Mouse (Mus musculus): ENCODE data around the gene Grin2c. TPM values are rescaled to one million over a fixed set of nuclear protein-coding genes. Genes with fewer than 3 reads are reported as not detected.

Grin2c gene
- polyA plus RNA-seq, 1 experiment from 2014 or later, result 0.12 TPM

- WGBS, result 88% methylated on average over 9 of the region's 9 CpGs
Observed at GRCm38 (mm10) chr11:115219263-115219662, 47.8 kb downstream of the Grin2c start.

GRCm38 (mm10) chr11:115217439-115218410 is 49.3 kb downstream of the Grin2c start:
- no peaks in the 10 kb centered on the region for H3K36me3 ChIP-seq (ENCODE audit: control insufficient read depth, insufficient read depth, low read length)
- no peaks in the 10 kb centered on the region for H3K4me1 ChIP-seq (ENCODE audit: control insufficient read depth, insufficient read depth, low read length)
- H3K9me3 ChIP-seq (ENCODE audit: control insufficient read depth, low read length), result no peaks in the 10 kb centered on the region
- no peak overlapping the region for H3K4me3 ChIP-seq (replicated peaks; ENCODE audit: low read depth, low read length)
- H3K4me2 ChIP-seq (ENCODE audit: low read length), result no peak overlapping the region
- H3K27ac ChIP-seq (replicated peaks; ENCODE audit: low read depth, low read length), result no peak overlapping the region
- DNase-seq (peak; percentile 50), ATAC-seq (ENCODE audit: low FRiP score, low TSS enrichment) (no peak)
- H3K27me3 ChIP-seq (ENCODE audit: control insufficient read depth, insufficient read depth, low read length), result no peaks in the 10 kb centered on the region
- WGBS, result 63% methylated on average over 18 of the region's 18 CpGs
- H3K9ac ChIP-seq (replicated peaks; ENCODE audit: low read length), result no peak overlapping the region; the same call in 1 of the 2 replicates

More at GRCm38 (mm10) chr11:115219263-115219662, 47.8 kb downstream of the Grin2c start:
- H3K4me3 ChIP-seq (replicated peaks; ENCODE audit: low read depth, low read length), result no peak overlapping the region
- H3K9ac ChIP-seq (replicated peaks; ENCODE audit: low read length), result no peak overlapping the region
- ATAC-seq (ENCODE audit: low FRiP score, low TSS enrichment) (no peak), DNase-seq (no peak)
- H3K27ac ChIP-seq (replicated peaks; ENCODE audit: low read depth, low read length), result no peak overlapping the region
- H3K4me2 ChIP-seq (ENCODE audit: low read length), result no peak overlapping the region
- H3K4me1 ChIP-seq (ENCODE audit: control insufficient read depth, insufficient read depth, low read length), result no peaks in the 10 kb centered on the region
- H3K9me3 ChIP-seq (ENCODE audit: control insufficient read depth, low read length), result no peaks in the 10 kb centered on the region
- no peaks in the 10 kb centered on the region for H3K36me3 ChIP-seq (ENCODE audit: control insufficient read depth, insufficient read depth, low read length)
- H3K27me3 ChIP-seq (ENCODE audit: control insufficient read depth, insufficient read depth, low read length), result no peaks in the 10 kb centered on the region

- Histone ChIP-seq H3K27ac (replicated peaks; ENCODE audit: low read depth, low read length) (no peak overlapping the region), H3K4me2 (ENCODE audit: low read length) (no peak overlapping the region), H3K4me1 (ENCODE audit: control insufficient read depth, insufficient read depth, low read length) (no peaks in the 10 kb centered on the region), H3K27me3 (ENCODE audit: control insufficient read depth, insufficient read depth, low read length) (no peaks in the 10 kb centered on the region), H3K9ac (replicated peaks; ENCODE audit: low read length) (no peak overlapping the region), H3K36me3 (ENCODE audit: control insufficient read depth, insufficient read depth, low read length) (no peaks in the 10 kb centered on the region), H3K9me3 (ENCODE audit: control insufficient read depth, low read length) (no peaks in the 10 kb centered on the region), H3K4me3 (replicated peaks; ENCODE audit: low read depth, low read length) (no peak overlapping the region)
- ATAC-seq (ENCODE audit: low FRiP score, low TSS enrichment) (no peak), DNase-seq (no peak)
- 45% methylated on average over 5 of the region's 5 CpGs for WGBS
Observed at GRCm38 (mm10) chr11:115215123-115215522, 51.9 kb downstream of the Grin2c start.

DNA sequence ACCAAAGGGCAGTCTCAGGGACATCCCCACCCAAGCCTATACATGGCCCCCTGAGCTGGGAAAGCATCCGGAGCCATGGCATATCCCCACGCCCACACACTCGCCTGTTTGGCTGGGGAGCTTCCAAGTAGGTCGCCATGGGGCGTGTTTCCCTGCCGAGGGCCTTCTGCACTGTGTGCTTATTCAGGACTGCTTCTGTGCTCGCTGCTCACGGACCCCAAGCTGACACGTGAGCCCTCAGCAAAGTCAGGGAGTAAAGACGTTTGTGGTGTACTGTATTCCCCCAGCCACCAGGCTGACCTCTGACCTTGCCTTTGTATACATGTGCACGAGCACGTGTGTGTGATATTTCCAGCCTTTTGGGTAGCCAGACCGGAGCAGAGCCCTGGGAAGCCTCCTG is 54.9 kb downstream of the Grin2c start:
- WGBS, result 58% methylated on average over 13 of the region's 13 CpGs
- DNase-seq (no peak), ATAC-seq (ENCODE audit: low FRiP score, low TSS enrichment) (no peak)
- H3K4me3 ChIP-seq (replicated peaks; ENCODE audit: low read depth, low read length), result no peak overlapping the region
- no peak overlapping the region for H3K4me2 ChIP-seq (ENCODE audit: low read length)
- H3K27me3 ChIP-seq (ENCODE audit: control insufficient read depth, insufficient read depth, low read length), result no peaks in the 10 kb centered on the region
- H3K9me3 ChIP-seq (ENCODE audit: control insufficient read depth, low read length), result no peaks in the 10 kb centered on the region
- peaks cover 22% of the 10 kb centered on the region for H3K36me3 ChIP-seq (ENCODE audit: control insufficient read depth, insufficient read depth, low read length)
- H3K9ac ChIP-seq (replicated peaks; ENCODE audit: low read length), result no peak overlapping the region
- H3K4me1 ChIP-seq (ENCODE audit: control insufficient read depth, insufficient read depth, low read length), result no peaks in the 10 kb centered on the region
- no peak overlapping the region for H3K27ac ChIP-seq (replicated peaks; ENCODE audit: low read depth, low read length)

DNA sequence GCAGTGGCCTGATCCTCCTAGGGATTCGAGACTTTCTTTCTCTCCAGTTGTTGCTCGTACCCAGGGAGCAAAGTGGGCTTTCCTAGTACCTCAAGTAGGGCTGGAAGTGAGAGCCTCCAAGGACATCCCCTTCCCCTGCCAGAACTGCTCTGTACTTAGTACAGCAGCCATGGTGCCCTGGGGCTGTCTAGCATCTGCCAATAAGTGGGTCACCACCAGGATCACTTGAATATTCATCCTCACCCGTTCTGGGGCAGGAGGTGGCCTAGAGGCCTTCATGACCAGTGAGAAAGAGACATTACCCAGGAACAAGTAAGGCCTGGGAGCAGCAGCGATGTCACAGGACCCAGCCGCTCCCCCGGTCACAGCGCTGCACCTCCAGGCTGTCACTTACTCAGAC is 57.1 kb downstream of the Grin2c start:
- Histone ChIP-seq H3K9me3 (ENCODE audit: control insufficient read depth, low read length) (no peaks in the 10 kb centered on the region), H3K27ac (replicated peaks; ENCODE audit: low read depth, low read length) (no peak overlapping the region), H3K27me3 (ENCODE audit: control insufficient read depth, insufficient read depth, low read length) (no peaks in the 10 kb centered on the region), H3K4me3 (replicated peaks; ENCODE audit: low read depth, low read length) (no peak overlapping the region), H3K4me2 (ENCODE audit: low read length) (no peak overlapping the region), H3K4me1 (ENCODE audit: control insufficient read depth, insufficient read depth, low read length) (no peaks in the 10 kb centered on the region), H3K36me3 (ENCODE audit: control insufficient read depth, insufficient read depth, low read length) (peaks cover 43% of the 10 kb centered on the region), H3K9ac (replicated peaks; ENCODE audit: low read length) (no peak overlapping the region)
- 67% methylated on average over 7 of the region's 7 CpGs for WGBS
- DNase-seq (no peak), ATAC-seq (ENCODE audit: low FRiP score, low TSS enrichment) (no peak)

- no peak overlapping the region for H3K4me3 ChIP-seq (replicated peaks; ENCODE audit: low read depth, low read length)
- no peaks in the 10 kb centered on the region for H3K4me1 ChIP-seq (ENCODE audit: control insufficient read depth, insufficient read depth, low read length)
- H3K27ac ChIP-seq (replicated peaks; ENCODE audit: low read depth, low read length), result no peak overlapping the region
- DNase-seq (no peak), ATAC-seq (ENCODE audit: low FRiP score, low TSS enrichment) (no peak)
- no peaks in the 10 kb centered on the region for H3K27me3 ChIP-seq (ENCODE audit: control insufficient read depth, insufficient read depth, low read length)
- no peak overlapping the region for H3K4me2 ChIP-seq (ENCODE audit: low read length)
- H3K9ac ChIP-seq (replicated peaks; ENCODE audit: low read length), result no peak overlapping the region
- no peaks in the 10 kb centered on the region for H3K9me3 ChIP-seq (ENCODE audit: control insufficient read depth, low read length)
- peaks cover 48% of the 10 kb centered on the region for H3K36me3 ChIP-seq (ENCODE audit: control insufficient read depth, insufficient read depth, low read length)
- WGBS, result 77% methylated on average over 25 of the region's 25 CpGs
Observed at GRCm38 (mm10) chr11:115208776-115209732, 58.0 kb downstream of the Grin2c start.

- H3K9ac ChIP-seq (replicated peaks; ENCODE audit: low read length), result no peak overlapping the region
- no peak for DNase-seq
- ATAC-seq (ENCODE audit: low FRiP score, low TSS enrichment), result no peak
Observed at GRCm38 (mm10) chr11:115208126-115208525, 58.9 kb downstream of the Grin2c start.

GRCm38 (mm10) chr11:115202756-115203155 is 64.3 kb downstream of the Grin2c start:
- H3K4me2 ChIP-seq (ENCODE audit: low read length), result no peak overlapping the region
- H3K36me3 ChIP-seq (ENCODE audit: control insufficient read depth, insufficient read depth, low read length), result peaks cover 60% of the 10 kb centered on the region
- H3K9ac ChIP-seq (replicated peaks; ENCODE audit: low read length), result no peak overlapping the region
- DNase-seq (no peak), ATAC-seq (ENCODE audit: low FRiP score, low TSS enrichment) (no peak)
- H3K9me3 ChIP-seq (ENCODE audit: control insufficient read depth, low read length), result no peaks in the 10 kb centered on the region
- no peak overlapping the region for H3K4me3 ChIP-seq (replicated peaks; ENCODE audit: low read depth, low read length)
- H3K4me1 ChIP-seq (ENCODE audit: control insufficient read depth, insufficient read depth, low read length), result no peaks in the 10 kb centered on the region
- H3K27ac ChIP-seq (replicated peaks; ENCODE audit: low read depth, low read length), result no peak overlapping the region
- H3K27me3 ChIP-seq (ENCODE audit: control insufficient read depth, insufficient read depth, low read length), result no peaks in the 10 kb centered on the region
- 95% methylated on average over 9 of the region's 9 CpGs for WGBS

More at GRCm38 (mm10) chr11:115208126-115208525, 58.9 kb downstream of the Grin2c start:
- H3K4me3 ChIP-seq (replicated peaks; ENCODE audit: low read depth, low read length), result no peak overlapping the region
- no peaks in the 10 kb centered on the region for H3K4me1 ChIP-seq (ENCODE audit: control insufficient read depth, insufficient read depth, low read length)
- H3K27me3 ChIP-seq (ENCODE audit: control insufficient read depth, insufficient read depth, low read length), result no peaks in the 10 kb centered on the region
- H3K36me3 ChIP-seq (ENCODE audit: control insufficient read depth, insufficient read depth, low read length), result peaks cover 50% of the 10 kb centered on the region
- H3K27ac ChIP-seq (replicated peaks; ENCODE audit: low read depth, low read length), result no peak overlapping the region
- WGBS, result 80% methylated on average over 12 of the region's 12 CpGs
- H3K9me3 ChIP-seq (ENCODE audit: control insufficient read depth, low read length), result no peaks in the 10 kb centered on the region
- no peak overlapping the region for H3K4me2 ChIP-seq (ENCODE audit: low read length)
